Mouse (Mus musculus): ENCODE data around the gene Aff1.

- TF ChIP-seq CTCF (IDR thresholded peaks at IDR 0.05; ENCODE audit: borderline replicate concordance, insufficient read depth, low read length) (no peak), POLR2A (IDR thresholded peaks at IDR 0.05; ENCODE audit: low read depth, low read length) (no peak)
These were observed 99.6 kb downstream of the Aff1 start for GRCm38 (mm10) chr5:103791741-103792140.

Measured in embryonic fibroblast, embryonic 13.5 days (primary cell).